ENCODE assay signal across 8 mouse cellular contexts in genomic region chr7:132599071-132599975, GRCm38 (mm10). TPM values are rescaled to one million over a fixed set of nuclear protein-coding genes. Genes with fewer than 3 reads are reported as not detected.
DNase-seq lines count a peak whose midpoint lies in the region; ATAC-seq and TF ChIP-seq lines count a peak whose summit lies in the region.

TSS of gene Nkx1-2 (minus strand) at chr7:132599637.

- peak within 1 kb of the TSS; percentile 55; the same call in 1 of the 2 replicates for H3K9ac ChIP-seq in heart, embryonic 11.5 days (ENCODE audit: low read depth, low read length)
- H3K9ac ChIP-seq in forebrain, embryonic 16.5 days (replicated peaks; ENCODE audit: low read depth, low read length) = no peak within 1 kb of the TSS; the same call in 1 of the 2 replicates

- no peak within 1 kb of the TSS for H3K27ac ChIP-seq in heart, embryonic 11.5 days (ENCODE audit: low read depth, low read length)
- H3K27ac ChIP-seq in forebrain, embryonic 16.5 days (ENCODE audit: low read length) = no peak within 1 kb of the TSS
- H3K27ac ChIP-seq in midbrain, embryonic 10.5 days (replicated peaks) = no peak within 1 kb of the TSS; the same call in 1 of the 2 replicates

- peaks cover 75% of the 10 kb centered on the region for H3K27me3 ChIP-seq in heart, embryonic 11.5 days (ENCODE audit: control insufficient read depth, insufficient read depth, low read length)
- H3K27me3 ChIP-seq in E14TG2a.4 (ENCODE audit: insufficient read depth, low read length) = peaks cover 92% of the 10 kb centered on the region
- H3K27me3 ChIP-seq in forebrain, embryonic 16.5 days (replicated peaks; ENCODE audit: control insufficient read depth, insufficient read depth, low read length) = peaks cover 85% of the 10 kb centered on the region
- H3K27me3 ChIP-seq in midbrain, embryonic 10.5 days (ENCODE audit: low read depth, poor library complexity, severe bottlenecking) = peaks cover 99% of the 10 kb centered on the region

- no peak for DNase-seq in heart, postnatal 10 days
- peak; percentile 59 for DNase-seq in midbrain, embryonic 10.5 days (ENCODE audit: low spot score)
- DNase-seq in left cerebral cortex, postnatal 25 days (ENCODE audit: low spot score in 2 of 2) = no peak
- no peak for DNase-seq in ovary, postnatal 10 days (ENCODE audit: low spot score)
- no peak for DNase-seq in cerebellum, adult 11-12 months

- ATAC-seq in heart, embryonic 11.5 days (replicated peaks; ENCODE audit: insufficient number of reproducible peaks, low FRiP score, low TSS enrichment) = no peak
- no peak for ATAC-seq in forebrain, embryonic 16.5 days

- no peaks in the 10 kb centered on the region for H3K9me3 ChIP-seq in heart, embryonic 11.5 days (replicated peaks; ENCODE audit: control insufficient read depth, low read length)
- H3K9me3 ChIP-seq in E14TG2a.4 (ENCODE audit: low read length) = no peaks in the 10 kb centered on the region
- no peaks in the 10 kb centered on the region for H3K9me3 ChIP-seq in forebrain, embryonic 16.5 days (ENCODE audit: control insufficient read depth, low read length)
- no peaks in the 10 kb centered on the region for H3K9me3 ChIP-seq in midbrain, embryonic 10.5 days (replicated peaks)

- TF ChIP-seq CTCF in E14TG2a.4 (conservative IDR thresholded peaks at IDR 0.05; ENCODE audit: low read length) = no peak

- intact Hi-C loops in heart, postnatal 10 days (cut with DNase I) = no loop called here
- intact Hi-C loops in left cerebral cortex, postnatal 25 days (cut with DNase I) = no loop called here

- H3K36me3 ChIP-seq in heart, embryonic 11.5 days (ENCODE audit: control insufficient read depth, insufficient read depth, low read length) = no peaks in the 10 kb centered on the region
- H3K36me3 ChIP-seq in E14TG2a.4 (ENCODE audit: insufficient read depth, low read length) = no peaks in the 10 kb centered on the region
- H3K36me3 ChIP-seq in forebrain, embryonic 16.5 days (ENCODE audit: control insufficient read depth, insufficient read depth) = no peaks in the 10 kb centered on the region
- no peaks in the 10 kb centered on the region for H3K36me3 ChIP-seq in midbrain, embryonic 10.5 days

- WGBS in heart, embryonic 11.5 days (ENCODE audit: insufficient replicate concordance) = under 1% methylated on average over 49 of the region's 52 CpGs
- under 1% methylated on average over 48 of the region's 52 CpGs for WGBS in forebrain, embryonic 16.5 days
- under 1% methylated on average over 46 of the region's 52 CpGs for WGBS in midbrain, embryonic 10.5 days

- peak within 1 kb of the TSS; percentile 44 for H3K4me3 ChIP-seq in heart, embryonic 11.5 days (ENCODE audit: low read depth, low read length)
- H3K4me3 ChIP-seq in E14TG2a.4 (replicated peaks; ENCODE audit: low read length) = peak within 1 kb of the TSS; percentile 69
- H3K4me3 ChIP-seq in forebrain, embryonic 16.5 days (replicated peaks; ENCODE audit: low read length) = peak within 1 kb of the TSS; percentile 42
- H3K4me3 ChIP-seq in midbrain, embryonic 10.5 days = peak within 1 kb of the TSS; percentile 61

- peaks cover 14% of the 10 kb centered on the region; the same call in 1 of the 2 replicates for H3K4me1 ChIP-seq in heart, embryonic 11.5 days (ENCODE audit: control insufficient read depth, insufficient read depth, low read length)
- H3K4me1 ChIP-seq in E14TG2a.4 (replicated peaks; ENCODE audit: low read depth, low read length) = peaks cover 56% of the 10 kb centered on the region
- H3K4me1 ChIP-seq in forebrain, embryonic 16.5 days (replicated peaks; ENCODE audit: control insufficient read depth, insufficient read depth, low read length) = peaks cover 26% of the 10 kb centered on the region
- H3K4me1 ChIP-seq in midbrain, embryonic 10.5 days = peaks cover 62% of the 10 kb centered on the region

- H3K4me2 ChIP-seq in heart, embryonic 11.5 days = peak within 1 kb of the TSS; percentile 71
- peak within 1 kb of the TSS; percentile 68 for H3K4me2 ChIP-seq in forebrain, embryonic 16.5 days (ENCODE audit: low read length)

RNA-seq across cellular contexts. Expression of gene Nkx1-2, which starts in this region (rescaled TPM):
- 0.04 TPM in 1 of 2 replicates, not detected in the other for polyA plus RNA-seq in heart, embryonic 11.5 days (2014; fragmentation: Nextera tagmentation; extraction: Ambion mirVana)
- not detected for total RNA-seq in heart, postnatal 10 days (2021)
- 0.11 TPM in 1 of 2 replicates, not detected in the other for polyA plus RNA-seq in forebrain, embryonic 16.5 days (2015; fragmentation: Nextera tagmentation; extraction: Ambion mirVana)
- polyA plus RNA-seq in midbrain, embryonic 10.5 days (2016; fragmentation: Nextera tagmentation; extraction: Ambion mirVana) = 0.80 and 1.6 TPM in 2 replicates
- not detected for total RNA-seq in left cerebral cortex, postnatal 25 days (2021)
